Mouse (Mus musculus) midbrain, embryonic 10.5 days (tissue): ENCODE measurements around the gene Gm20388. TPM values are rescaled to one million over a fixed set of nuclear protein-coding genes. Genes with fewer than 3 reads are reported as not detected.

Experiments used
- DNase-seq: peaks from one replicate; pipeline ENCODE4 v3.0.0-alpha.2; 2017; ENCODE audit warnings: low spot score
- H3K27ac ChIP-seq: fragments of 300-500 bp; sonication (generic); replicated peaks from 2 replicates; pipeline ENCODE4 v1.5.1; 2016; ENCODE audit warnings: mild to moderate bottlenecking
- H3K27me3 ChIP-seq: fragments of 300-500 bp; sonication (generic); 2 replicates; pipeline ENCODE4 v1.6.1; 2016; ENCODE audit warnings: low read depth, mild to moderate bottlenecking; ENCODE audit not compliant: poor library complexity, severe bottlenecking
- H3K36me3 ChIP-seq: fragments of 300-500 bp; sonication (generic); 2 replicates; pipeline ENCODE4 v1.6.1; 2016; ENCODE audit warnings: mild to moderate bottlenecking, moderate library complexity
- H3K4me1 ChIP-seq: fragments of 300-500 bp; sonication (generic); 2 replicates; pipeline ENCODE4 v1.6.1; 2016
- H3K4me3 ChIP-seq: fragments of 300-500 bp; sonication (generic); 2 replicates; pipeline ENCODE4 v1.5.1; 2016; ENCODE audit warnings: mild to moderate bottlenecking, moderate library complexity
- H3K9me3 ChIP-seq: fragments of 300-500 bp; sonication (generic); replicated peaks from 2 replicates; pipeline ENCODE4 v1.6.1; 2016; ENCODE audit warnings: mild to moderate bottlenecking
- WGBS: fragments of 180-500 bp; shearing (Covaris S2); methylation state at CpG from one replicate; pipeline ENCODE4 v1.1.7; 2016; 5-methylcytosine and 5-hydroxymethylcytosine counted together
- polyA plus RNA-seq: library from polyadenylated mRNA; unstranded; fragments of >200 nt; fragmentation: Nextera tagmentation; extraction: Ambion mirVana; gene quantifications from 2 replicates; pipeline ENCODE4 v1.2.1, GENCODE M21; 2016

Gene Gm20388
- polyA plus RNA-seq, 1 experiment from 2014 or later, result 7.1 TPM

GRCm38 (mm10) chr8:123722245-123722644, 3811.6 kb downstream of the Gm20388 start:
- DNase-seq, result no peak

GRCm38 (mm10) chr8:123724752-123725151, 3814.1 kb downstream of the Gm20388 start:
- WGBS, result 95% methylated on average over 10 of the region's 10 CpGs
- Histone ChIP-seq H3K27me3 (peaks cover 24% of the 10 kb centered on the region), H3K27ac (no peak overlapping the region), H3K9me3 (no peaks in the 10 kb centered on the region), H3K4me3 (no peak overlapping the region), H3K4me1 (peaks cover 56% of the 10 kb centered on the region), H3K36me3 (no peaks in the 10 kb centered on the region)
- DNase-seq, result no peak

More at GRCm38 (mm10) chr8:123722245-123722644, 3811.6 kb downstream of the Gm20388 start:
- Histone ChIP-seq H3K27me3 (peaks cover 31% of the 10 kb centered on the region; the same call in 1 of the 2 replicates), H3K36me3 (no peaks in the 10 kb centered on the region), H3K4me3 (no peak overlapping the region), H3K27ac (no peak overlapping the region), H3K4me1 (peaks cover 59% of the 10 kb centered on the region), H3K9me3 (no peaks in the 10 kb centered on the region)
- 89% methylated on average over 5 of the region's 5 CpGs for WGBS

- 75% methylated on average over 7 of the region's 7 CpGs for WGBS
- Histone ChIP-seq H3K27me3 (peaks cover 27% of the 10 kb centered on the region), H3K4me1 (peaks cover 55% of the 10 kb centered on the region), H3K9me3 (no peaks in the 10 kb centered on the region), H3K4me3 (no peak overlapping the region), H3K36me3 (no peaks in the 10 kb centered on the region), H3K27ac (no peak overlapping the region)
- no peak for DNase-seq
Measured at GRCm38 (mm10) chr8:123725261-123725660, 3814.6 kb downstream of the Gm20388 start.

- 90% methylated on average over 6 of the region's 6 CpGs for WGBS
- no peaks in the 10 kb centered on the region for H3K36me3 ChIP-seq
- H3K27me3 ChIP-seq, result peaks cover 30% of the 10 kb centered on the region
- no peak for DNase-seq
- H3K9me3 ChIP-seq, result no peaks in the 10 kb centered on the region
- H3K4me1 ChIP-seq, result peaks cover 44% of the 10 kb centered on the region
- H3K27ac ChIP-seq, result no peak overlapping the region
- no peak overlapping the region for H3K4me3 ChIP-seq
Measured at GRCm38 (mm10) chr8:123726759-123727158, 3816.1 kb downstream of the Gm20388 start.

GRCm38 (mm10) chr8:123729055-123729785, 3818.6 kb downstream of the Gm20388 start:
- DNase-seq, result peak; percentile 63
- H3K27ac ChIP-seq, result peak overlapping the region; percentile 60

GRCm38 (mm10) chr8:123729786-123730411, 3819.3 kb downstream of the Gm20388 start:
- WGBS, result 63% methylated on average over 13 of the region's 13 CpGs
- no peak for DNase-seq
- Histone ChIP-seq H3K4me1 (peaks cover 46% of the 10 kb centered on the region), H3K27me3 (peaks cover 20% of the 10 kb centered on the region), H3K27ac (peak overlapping the region; percentile 60), H3K9me3 (no peaks in the 10 kb centered on the region), H3K4me3 (0 out of 2 replicates have a peak overlapping the region, but pooled peaks have one; percentile 29), H3K36me3 (no peaks in the 10 kb centered on the region)

More at GRCm38 (mm10) chr8:123729055-123729785, 3818.6 kb downstream of the Gm20388 start:
- Histone ChIP-seq H3K9me3 (no peaks in the 10 kb centered on the region), H3K27me3 (peaks cover 20% of the 10 kb centered on the region), H3K4me3 (peak overlapping the region; percentile 29), H3K4me1 (peaks cover 46% of the 10 kb centered on the region), H3K36me3 (no peaks in the 10 kb centered on the region)
- 21% methylated on average over 20 of the region's 20 CpGs for WGBS

- Histone ChIP-seq H3K4me3 (no peak overlapping the region), H3K4me1 (peaks cover 29% of the 10 kb centered on the region), H3K27ac (0 out of 2 replicates have a peak overlapping the region, but pooled peaks have one; percentile 18), H3K9me3 (no peaks in the 10 kb centered on the region), H3K36me3 (no peaks in the 10 kb centered on the region), H3K27me3 (peaks cover 20% of the 10 kb centered on the region)
- 54% methylated on average over 4 of the region's 4 CpGs for WGBS
- DNase-seq, result no peak
Measured at GRCm38 (mm10) chr8:123732332-123732731, 3821.7 kb downstream of the Gm20388 start.

GRCm38 (mm10) chr8:123734486-123734885, 3823.8 kb downstream of the Gm20388 start:
- H3K27me3 ChIP-seq, result peaks cover 20% of the 10 kb centered on the region
- H3K4me1 ChIP-seq, result peaks cover 19% of the 10 kb centered on the region
- DNase-seq, result no peak
- no peaks in the 10 kb centered on the region for H3K36me3 ChIP-seq
- 83% methylated on average over 8 of the region's 8 CpGs for WGBS
- H3K9me3 ChIP-seq, result no peaks in the 10 kb centered on the region
- no peak overlapping the region for H3K4me3 ChIP-seq
- no peak overlapping the region for H3K27ac ChIP-seq

GRCm38 (mm10) chr8:123736974-123737373, 3826.3 kb downstream of the Gm20388 start:
- 89% methylated on average over 9 of the region's 9 CpGs for WGBS
- Histone ChIP-seq H3K4me1 (peaks cover 21% of the 10 kb centered on the region), H3K9me3 (no peaks in the 10 kb centered on the region), H3K27me3 (no peaks in the 10 kb centered on the region), H3K36me3 (no peaks in the 10 kb centered on the region), H3K27ac (no peak overlapping the region), H3K4me3 (no peak overlapping the region)
- no peak for DNase-seq

GRCm38 (mm10) chr8:123740263-123740662, 3829.6 kb downstream of the Gm20388 start:
- Histone ChIP-seq H3K9me3 (no peaks in the 10 kb centered on the region), H3K27ac (no peak overlapping the region), H3K4me1 (peaks cover 15% of the 10 kb centered on the region), H3K4me3 (no peak overlapping the region), H3K36me3 (no peaks in the 10 kb centered on the region), H3K27me3 (no peaks in the 10 kb centered on the region)
- WGBS, result 82% methylated on average over 4 of the region's 4 CpGs
- DNase-seq, result no peak

- Histone ChIP-seq H3K27ac (peak overlapping the region; percentile 9; the same call in 1 of the 2 replicates), H3K4me1 (peaks cover 15% of the 10 kb centered on the region), H3K4me3 (no peak overlapping the region), H3K36me3 (no peaks in the 10 kb centered on the region), H3K9me3 (no peaks in the 10 kb centered on the region), H3K27me3 (no peaks in the 10 kb centered on the region)
- 71% methylated on average over 9 of the region's 9 CpGs for WGBS
- no peak for DNase-seq
Measured at GRCm38 (mm10) chr8:123741232-123741631, 3830.6 kb downstream of the Gm20388 start.

- 93% methylated on average over 4 of the region's 4 CpGs for WGBS
- Histone ChIP-seq H3K27me3 (0 out of 2 replicates have a peak, but pooled peaks cover 4% of the 10 kb centered on the region), H3K4me3 (no peak overlapping the region), H3K9me3 (no peaks in the 10 kb centered on the region), H3K4me1 (peaks cover 4% of the 10 kb centered on the region), H3K27ac (no peak overlapping the region), H3K36me3 (no peaks in the 10 kb centered on the region)
- DNase-seq, result no peak
Measured at GRCm38 (mm10) chr8:123746488-123746887, 3835.8 kb downstream of the Gm20388 start.

- H3K9me3 ChIP-seq, result no peaks in the 10 kb centered on the region
- DNase-seq, result no peak
- H3K27ac ChIP-seq, result 0 out of 2 replicates have a peak overlapping the region, but pooled peaks have one; percentile 6
- H3K4me1 ChIP-seq, result peaks cover 6% of the 10 kb centered on the region
- no peak overlapping the region for H3K4me3 ChIP-seq
- H3K27me3 ChIP-seq, result 0 out of 2 replicates have a peak, but pooled peaks cover 4% of the 10 kb centered on the region
- WGBS, result 65% methylated on average over 5 of the region's 5 CpGs
- no peaks in the 10 kb centered on the region for H3K36me3 ChIP-seq
Measured at GRCm38 (mm10) chr8:123747772-123748171, 3837.1 kb downstream of the Gm20388 start.
